Comparison of ENCODE assay signal across 8 mouse cellular contexts in genomic region chr2:122701871-122702180, GRCm38 (mm10). TPM values are rescaled to one million over a fixed set of nuclear protein-coding genes. Genes with fewer than 3 reads are reported as not detected.
DNase-seq lines count a peak whose midpoint lies in the region; ATAC-seq and TF ChIP-seq lines count a peak whose summit lies in the region.

No protein-coding gene starts in this region.

- peak overlapping the region; percentile 61 for H3K4me2 ChIP-seq in liver, embryonic 14.5 days (ENCODE audit: low read depth)

- peaks cover 34% of the 10 kb centered on the region for H3K27me3 ChIP-seq in liver, embryonic 14.5 days (ENCODE audit: control insufficient read depth, insufficient read depth, low read length)

- H3K36me3 ChIP-seq in liver, embryonic 14.5 days (replicated peaks; ENCODE audit: control insufficient read depth, insufficient read depth, low read depth): no peaks in the 10 kb centered on the region

- peak; percentile 43 for DNase-seq in kidney, adult 11 months
- DNase-seq in kidney, adult 9 months: no peak
- peak; percentile 55 for DNase-seq in adrenal gland, postnatal 10 days
- no peak for DNase-seq in liver, embryonic 14.5 days (ENCODE audit: low read depth in 3 of 3, low spot score in 3 of 3)
- no peak for DNase-seq in urinary bladder, adult 2 months (ENCODE audit: low spot score)
- no peak for DNase-seq in ovary, adult 18-20 months (ENCODE audit: low spot score)

- peak; percentile 36 for ATAC-seq in granulocyte monocyte progenitor cell, adult 5-6 weeks (replicated peaks; ENCODE audit: poor library complexity, severe bottlenecking)
- no peak for ATAC-seq in liver, embryonic 14.5 days (ENCODE audit: insufficient read depth)
- no peak for ATAC-seq in monocyte, adult 5-6 weeks (replicated peaks; ENCODE audit: insufficient number of reproducible peaks, low FRiP score, low TSS enrichment, poor library complexity, severe bottlenecking)

- no peak for TF ChIP-seq EP300 in liver, embryonic 14.5 days (IDR thresholded peaks at IDR 0.05; ENCODE audit: low read depth)

- WGBS in liver, embryonic 14.5 days (ENCODE audit: insufficient replicate concordance): 1% methylated on average over 15 of the region's 15 CpGs

- no peaks in the 10 kb centered on the region for H3K4me1 ChIP-seq in liver, embryonic 14.5 days (replicated peaks; ENCODE audit: control insufficient read depth in 2 of 2, insufficient read depth in 2 of 2, low read length in 1 of 2)

- H3K9me3 ChIP-seq in liver, embryonic 14.5 days (ENCODE audit: control insufficient read depth, low read length): no peaks in the 10 kb centered on the region

- no peak overlapping the region; the same call in 1 of the 2 replicates for H3K9ac ChIP-seq in liver, embryonic 14.5 days (replicated peaks)

- no peak overlapping the region for H3K27ac ChIP-seq in liver, embryonic 14.5 days

- peak overlapping the region; percentile 54 to 71 for H3K4me3 ChIP-seq in liver, embryonic 14.5 days (ENCODE audit: insufficient read depth in 1 of 2, low read depth in 2 of 2, low read length in 2 of 2)

- TF ChIP-seq CTCF in liver, embryonic 14.5 days (IDR thresholded peaks at IDR 0.05; ENCODE audit: low read depth): no peak

RNA-seq across cellular contexts. Expression of gene Slc30a4, which starts 0.6 kb away (rescaled TPM):
- 10 to 100 TPM; 22.9 to 23.9 TPM for total RNA-seq in adrenal gland, postnatal 10 days (2021)
- total RNA-seq in granulocyte monocyte progenitor cell, adult 5-6 weeks (2014; fragmentation: Nextera tagmentation): 1.3 and 2.0 TPM in 2 replicates
- total RNA-seq in granulocyte monocyte progenitor cell, adult 5-6 weeks (2017): 1.3 and 2.1 TPM in 2 replicates
- polyA plus RNA-seq in liver, embryonic 14.5 days (2012; rRNA removed): 0.74 and 0.81 TPM in 2 replicates
- 1.0 and 1.5 TPM in 2 replicates for polyA plus RNA-seq in liver, embryonic 14.5 days (2014; fragmentation: Nextera tagmentation; extraction: Ambion mirVana)
- polyA plus RNA-seq in urinary bladder, adult 2 months (2012; rRNA removed): 10.8 and 12.1 TPM in 2 replicates
- 1.1 to 3.7 TPM (median 1.6 TPM) in 3 replicates for total RNA-seq in monocyte, adult 5-6 weeks (2017)

RNA-seq across cellular contexts. Expression of gene Bloc1s6, which starts 36.5 kb away (rescaled TPM):
- total RNA-seq in adrenal gland, postnatal 10 days (2021): 10 to 100 TPM; 21.8 to 27.6 TPM
- total RNA-seq in granulocyte monocyte progenitor cell, adult 5-6 weeks (2014; fragmentation: Nextera tagmentation): 25.7 and 31.8 TPM in 2 replicates
- 38.8 and 39.9 TPM in 2 replicates for total RNA-seq in granulocyte monocyte progenitor cell, adult 5-6 weeks (2017)
- polyA plus RNA-seq in liver, embryonic 14.5 days (2012; rRNA removed): 7.8 and 10.1 TPM in 2 replicates
- 15.1 and 15.9 TPM in 2 replicates for polyA plus RNA-seq in liver, embryonic 14.5 days (2014; fragmentation: Nextera tagmentation; extraction: Ambion mirVana)
- polyA plus RNA-seq in urinary bladder, adult 2 months (2012; rRNA removed): 36.0 and 38.2 TPM in 2 replicates
- 20.4 to 28.0 TPM (median 27.2 TPM) in 3 replicates for total RNA-seq in monocyte, adult 5-6 weeks (2017)

Comparison
In these comparisons a context has a peak if more than half of its experiments do, and no peak if none do; other contexts are left out.
1. DNase-seq: peak in kidney, adult 11 months (single experiment) and adrenal gland, postnatal 10 days (single experiment); none in kidney, adult 9 months (single experiment), liver, embryonic 14.5 days (0 of 3), urinary bladder, adult 2 months (single experiment) and ovary, adult 18-20 months (single experiment).